Mouse (Mus musculus) megakaryocyte, adult 5-6 weeks (primary cell): Measurements from ENCODE around the gene Mgll. TPM values are rescaled to one million over a fixed set of nuclear protein-coding genes. Genes with fewer than 3 reads are reported as not detected.
A peak's percentile ranks its signal among the peaks of the same experiment; 100 is the strongest.

Experiments used
- ATAC-seq: 2 replicates; pipeline ENCODE4 v1.8.0; 2016; ENCODE audit warnings: mild to moderate bottlenecking, inconsistent platforms; ENCODE audit not compliant: poor library complexity, severe bottlenecking
- total RNA-seq, 2 experiments: library from RNA; stranded (forward) in 1 of 2; stranded (reverse) in 1 of 2; fragments of 153-499, 151-499 nt in 1 of 2; fragments of 221-1000, 200-1000 nt in 1 of 2; gene quantifications; 2 replicates each; pipeline versions ENCODE4 v1.2.3 to v1.2.4; 2015 to 2017

Mgll gene
- total RNA-seq, 2 experiments from 2014 or later, result 3.7 to 4.2 TPM

DNA sequence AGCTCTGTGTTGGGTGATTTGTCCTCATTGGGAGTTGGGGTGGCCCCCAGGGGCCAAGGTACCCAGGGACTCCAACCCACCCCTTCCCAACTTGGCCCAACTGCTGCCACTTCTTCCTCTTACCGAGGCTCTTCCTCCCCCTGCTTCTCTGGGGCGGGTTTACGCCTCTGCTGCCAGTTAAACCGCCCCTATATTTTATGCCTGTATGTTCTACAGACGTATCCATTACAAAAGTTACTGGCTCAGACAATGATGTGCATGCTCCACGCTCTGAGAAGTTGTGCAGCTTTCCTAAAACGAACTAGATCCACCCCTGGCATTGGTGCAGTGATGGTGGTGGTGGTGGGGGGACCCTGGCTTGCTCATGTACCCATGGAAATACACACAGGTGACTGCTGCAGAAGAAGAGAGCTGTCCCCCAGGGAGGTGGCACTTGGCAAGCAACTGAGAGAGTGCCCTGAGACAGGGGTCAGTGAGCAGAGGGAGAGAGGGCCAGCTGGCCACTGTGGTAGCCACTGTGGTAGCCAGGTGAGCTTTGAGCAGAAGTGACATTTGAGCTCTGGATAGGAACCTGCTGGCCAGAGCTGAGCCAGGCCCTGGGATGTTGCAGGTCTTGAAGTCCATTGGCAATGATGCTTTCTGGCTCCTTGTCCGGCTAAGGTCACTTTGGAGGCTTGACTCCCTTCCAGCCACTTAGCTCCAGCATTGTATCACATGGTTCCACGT lies 18.2 kb downstream of the Mgll start:
- no peak for ATAC-seq

DNA sequence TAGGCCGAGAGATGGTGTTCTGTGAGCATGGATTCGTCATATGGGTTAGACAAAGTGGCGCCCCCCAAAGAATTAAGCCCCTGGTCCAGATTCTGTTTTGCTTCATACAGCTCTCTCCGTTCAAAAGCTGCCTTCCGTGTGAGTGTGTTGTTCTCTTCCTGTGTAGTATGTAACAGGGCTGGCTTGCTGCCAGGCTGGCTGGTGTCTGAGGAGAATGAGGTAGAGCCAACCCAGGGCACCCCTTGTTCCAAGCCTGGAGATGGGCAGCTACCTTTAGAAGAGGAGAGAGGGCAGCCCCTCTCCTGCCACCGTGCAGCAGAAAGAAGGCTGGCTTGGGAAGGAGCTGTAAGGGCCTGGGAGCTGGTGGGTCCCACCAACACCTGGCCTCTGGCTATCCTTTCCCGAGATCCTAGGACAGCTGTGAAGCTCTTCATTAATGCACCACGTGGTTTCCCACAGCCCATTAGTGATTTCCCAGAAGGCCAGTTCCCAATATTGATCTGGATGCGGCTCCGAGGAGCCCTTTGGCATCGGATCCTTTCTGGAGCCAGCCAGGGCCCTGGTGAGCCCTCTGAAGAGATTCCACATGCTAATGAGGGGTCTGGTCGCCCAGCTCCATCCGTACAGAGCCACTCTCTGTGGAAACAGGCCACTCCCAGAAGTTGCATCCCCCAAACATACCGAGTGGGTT lies 19.5 kb downstream of the Mgll start:
- no peak for ATAC-seq

DNA sequence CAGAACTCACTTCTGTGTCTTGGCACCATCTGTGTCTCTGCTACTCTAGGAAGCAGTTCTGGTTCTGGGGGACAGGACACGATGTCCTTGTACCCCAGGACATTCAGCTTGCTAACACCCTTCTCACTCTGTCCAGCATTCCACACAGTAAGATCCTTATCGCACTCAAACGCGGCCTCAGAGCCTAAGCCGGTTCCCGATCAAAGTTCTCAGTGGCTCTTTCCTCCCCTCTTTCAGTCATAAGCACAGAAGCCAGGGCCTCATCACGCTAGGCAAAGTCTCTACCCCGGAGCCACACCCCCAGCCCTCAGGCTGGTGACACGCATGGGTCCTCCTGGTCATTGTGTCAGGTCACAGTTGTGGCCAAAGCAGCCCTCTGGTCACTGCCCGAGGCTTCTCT lies 20.8 kb downstream of the Mgll start:
- ATAC-seq, result no peak

- no peak for ATAC-seq
Observed at GRCm38 (mm10) chr6:88746271-88746670, 22.1 kb downstream of the Mgll start.

GRCm38 (mm10) chr6:88747296-88748040 lies 23.3 kb downstream of the Mgll start:
- peak; percentile 94 for ATAC-seq

- no peak for ATAC-seq
Observed at GRCm38 (mm10) chr6:88750884-88751283, 26.7 kb downstream of the Mgll start.

DNA sequence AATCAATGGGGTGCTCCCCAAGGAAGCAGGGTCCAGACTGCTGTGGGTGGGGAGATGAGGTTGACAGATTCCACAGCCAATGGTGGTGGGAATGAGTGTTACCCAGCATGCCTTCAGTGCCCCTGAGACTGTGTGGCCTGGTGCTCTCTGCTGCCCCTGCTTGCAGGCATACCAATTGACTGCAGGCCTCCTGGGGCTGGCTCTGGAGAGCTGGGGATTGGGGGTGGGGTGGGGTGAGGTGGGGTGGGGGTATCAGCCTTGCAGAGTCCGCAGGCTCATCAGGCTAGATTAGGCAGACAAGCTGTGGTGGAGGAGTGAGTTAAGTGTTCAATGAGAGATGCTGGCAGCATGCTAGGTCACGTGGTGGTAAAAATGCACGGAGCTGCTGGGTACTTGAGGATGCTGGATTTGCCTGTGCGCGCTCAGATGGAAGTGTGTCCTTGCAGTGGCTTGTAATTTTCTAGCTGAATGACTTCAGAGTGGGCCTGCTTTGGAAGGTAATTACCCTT lies 28.6 kb downstream of the Mgll start:
- no peak for ATAC-seq

- no peak for ATAC-seq
Observed at GRCm38 (mm10) chr6:88753578-88753977, 29.4 kb downstream of the Mgll start.

DNA sequence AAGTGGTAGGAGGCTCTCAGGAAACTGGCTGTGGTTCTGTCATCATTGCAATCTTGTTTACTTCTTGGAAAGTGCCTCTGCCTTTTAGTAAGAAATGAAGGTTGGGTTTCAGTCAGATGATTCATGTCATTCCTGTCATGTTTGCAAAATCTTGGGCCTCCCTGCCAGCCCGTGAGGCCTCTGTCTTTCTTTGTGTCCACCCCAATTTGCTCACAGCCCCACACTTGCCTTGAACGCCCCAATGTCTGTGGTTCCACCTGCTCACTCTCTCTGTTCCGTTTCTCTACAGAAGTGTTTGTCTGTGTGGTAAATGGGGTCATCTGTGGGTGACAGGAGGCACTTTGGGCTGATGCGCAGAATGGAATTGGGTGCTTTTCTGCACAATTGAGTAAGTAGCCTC lies 32.8 kb downstream of the Mgll start:
- ATAC-seq, result peak; percentile 25

- no peak for ATAC-seq
Observed at GRCm38 (mm10) chr6:88758074-88758473, 33.9 kb downstream of the Mgll start.

- ATAC-seq, result 0 out of 2 replicates have a peak, but pooled peaks have one; percentile 14
Observed at GRCm38 (mm10) chr6:88758568-88759522, 34.6 kb downstream of the Mgll start.

GRCm38 (mm10) chr6:88759793-88760453 lies 35.7 kb downstream of the Mgll start:
- ATAC-seq, result no peak; the same call in 1 of the 2 replicates

GRCm38 (mm10) chr6:88760935-88761635 lies 36.9 kb downstream of the Mgll start:
- peak; percentile 53 for ATAC-seq

- ATAC-seq, result no peak
Observed at GRCm38 (mm10) chr6:88761684-88762439, 37.6 kb downstream of the Mgll start.

GRCm38 (mm10) chr6:88762440-88763196 lies 38.4 kb downstream of the Mgll start:
- no peak for ATAC-seq

GRCm38 (mm10) chr6:88763518-88764077 lies 39.4 kb downstream of the Mgll start:
- ATAC-seq, result no peak

- no peak for ATAC-seq
Observed at GRCm38 (mm10) chr6:88764281-88764680, 40.1 kb downstream of the Mgll start.
